Mouse (Mus musculus) cerebellum, postnatal 25 days (tissue): ENCODE results near the gene Slc46a2.

Experiments
- DNase-seq, 2 experiments: peaks; one replicate each; pipeline ENCODE4 v3.0.0; 2021; ENCODE audit warnings: mixed read lengths in 2 of 2

Gene Slc46a2

GRCm38 (mm10) chr4:59914608-59915403 is at the start of gene Slc46a2:
Gene Slc46a2 (minus strand): TSS chr4:59915056.
- peak; percentile 50 to 71 for DNase-seq

- no peak for DNase-seq
These were observed 48.8 kb upstream of the Slc46a2 start, which contains the start of gene Mup6 for GRCm38 (mm10) chr4:59963405-59964344. Gene Mup6 (plus strand): TSS chr4:59964294.

- DNase-seq: no peak
These were observed 45.8 kb upstream of the Slc46a2 start, which contains the start of gene Mup4 for GRCm38 (mm10) chr4:59960610-59961009. Gene Mup4 (minus strand): TSS chr4:59960710.

- no peak for DNase-seq
These were observed 22.7 kb upstream of the Slc46a2 start for GRCm38 (mm10) chr4:59937543-59937942.

- DNase-seq: peak; percentile 31 to 34
These were observed 17.8 kb upstream of the Slc46a2 start for GRCm38 (mm10) chr4:59932505-59933281.

- DNase-seq: peak; percentile 72 to 83
These were observed 13.5 kb upstream of the Slc46a2 start for GRCm38 (mm10) chr4:59928347-59928746.

- no peak for DNase-seq
These were observed 12.8 kb upstream of the Slc46a2 start for GRCm38 (mm10) chr4:59927666-59928065.

GRCm38 (mm10) chr4:59925082-59925481 is 10.2 kb upstream of the Slc46a2 start:
- no peak for DNase-seq

- no peak for DNase-seq
These were observed 3.1 kb upstream of the Slc46a2 start for GRCm38 (mm10) chr4:59917966-59918365.

GRCm38 (mm10) chr4:59908785-59909184 is 6.1 kb downstream of the Slc46a2 start:
- no peak for DNase-seq

GRCm38 (mm10) chr4:59907657-59908230 is 7.1 kb downstream of the Slc46a2 start:
- no peak for DNase-seq

GRCm38 (mm10) chr4:59907092-59907491 is 7.8 kb downstream of the Slc46a2 start:
- DNase-seq: no peak

GRCm38 (mm10) chr4:59902547-59902946 is 12.3 kb downstream of the Slc46a2 start:
- peak in 1 of 2 experiments; percentile 59 for DNase-seq

GRCm38 (mm10) chr4:59901810-59902209 is 13.0 kb downstream of the Slc46a2 start:
- DNase-seq: no peak

- DNase-seq: no peak
These were observed 16.3 kb downstream of the Slc46a2 start for GRCm38 (mm10) chr4:59898521-59898919.

GRCm38 (mm10) chr4:59897814-59898520 is 16.9 kb downstream of the Slc46a2 start:
- DNase-seq: no peak

GRCm38 (mm10) chr4:59896000-59896399 is 18.9 kb downstream of the Slc46a2 start:
- DNase-seq: no peak

- DNase-seq: no peak
These were observed 19.8 kb downstream of the Slc46a2 start for GRCm38 (mm10) chr4:59894977-59895575.

GRCm38 (mm10) chr4:59894415-59894814 is 20.4 kb downstream of the Slc46a2 start:
- DNase-seq: no peak

- DNase-seq: no peak
These were observed 22.1 kb downstream of the Slc46a2 start for GRCm38 (mm10) chr4:59892731-59893130.
